Mouse (Mus musculus) midbrain, postnatal 0 days (tissue): ENCODE measurements around the gene Wars2. TPM values are rescaled to one million over a fixed set of nuclear protein-coding genes. Genes with fewer than 3 reads are reported as not detected.

ENCODE experiments used
- ATAC-seq: fragments of 200-750 bp; cut with Nextera tagmentation; 2 replicates; pipeline ENCODE4 v1.8.0; 2017; ENCODE audit warnings: moderate number of reproducible peaks, mild to moderate bottlenecking, moderate TSS enrichment, moderate library complexity; ENCODE audit not compliant: low FRiP score
- DNase-seq: peaks from one replicate; pipeline ENCODE4 v3.0.0-alpha.2; 2015; ENCODE audit warnings: low spot score
- H3K27ac ChIP-seq: fragments of 300-500 bp; sonication (generic); 2 replicates; pipeline ENCODE4 v1.5.1; 2014; ENCODE audit warnings: low read depth, mild to moderate bottlenecking, low read length, mixed read lengths
- H3K27me3 ChIP-seq: fragments of 300-500 bp; sonication (generic); 2 replicates; pipeline ENCODE4 v1.6.1; 2014; ENCODE audit warnings: low read length, control low read depth, mixed read lengths; ENCODE audit not compliant: insufficient read depth
- H3K36me3 ChIP-seq: fragments of 300-500 bp; sonication (generic); 2 replicates; pipeline ENCODE4 v1.6.1; 2014; ENCODE audit warnings: low read length, control low read depth, mixed read lengths; ENCODE audit not compliant: insufficient read depth
- H3K4me1 ChIP-seq: fragments of 300-500 bp; sonication (generic); 2 replicates; pipeline ENCODE4 v1.6.1; 2014; ENCODE audit warnings: mild to moderate bottlenecking, control low read depth, antibody characterized with exemption, low read length, mixed read lengths; ENCODE audit not compliant: insufficient read depth
- H3K4me2 ChIP-seq: fragments of 300-500 bp; sonication (generic); 2 replicates; pipeline ENCODE4 v1.6.1; 2014; ENCODE audit warnings: low read depth, mild to moderate bottlenecking, low read length, mixed read lengths; ENCODE audit not compliant: poor library complexity, severe bottlenecking
- H3K4me3 ChIP-seq: fragments of 300-500 bp; sonication (generic); 2 replicates; pipeline ENCODE4 v1.5.1; 2014; ENCODE audit warnings: low read depth, mild to moderate bottlenecking, low read length, moderate library complexity
- H3K9ac ChIP-seq: fragments of 300-500 bp; sonication (generic); replicated peaks from 2 replicates; pipeline ENCODE4 v1.6.1; 2014; ENCODE audit warnings: mild to moderate bottlenecking, low read length, moderate library complexity, mixed read lengths; ENCODE audit not compliant: poor library complexity, severe bottlenecking
- H3K9me3 ChIP-seq: fragments of 300-500 bp; sonication (generic); 2 replicates; pipeline ENCODE4 v1.6.1; 2016; ENCODE audit warnings: low read length, control low read depth
- CTCF ChIP-seq: IDR thresholded peaks from 2 replicates; pipeline ENCODE4 v1.5.1; 2016; ENCODE audit warnings: antibody characterized with exemption, mild to moderate bottlenecking
- WGBS: fragments of 180-500 bp; shearing (Covaris S2); extraction: QIAGEN DNeasy Blood & Tissue Kit; methylation state at CpG from one replicate; pipeline ENCODE4 v1.1.7; 2014; 5-methylcytosine and 5-hydroxymethylcytosine counted together
- polyA plus RNA-seq: library from polyadenylated mRNA; unstranded; fragments of >200 nt; fragmentation: Nextera tagmentation; extraction: Ambion mirVana; gene quantifications from 2 replicates; pipeline ENCODE4 v1.2.1, GENCODE M21; 2015
- total RNA-seq: library from RNA; depleted of rRNA; stranded (reverse); fragments of >200 nt; gene quantifications from 2 replicates; pipeline ENCODE4 v1.2.3, GENCODE M21; 2014

Wars2 gene
- total and polyA plus RNA-seq, 2 experiments from 2014 or later, result 4.9 to 6.7 TPM

DNA sequence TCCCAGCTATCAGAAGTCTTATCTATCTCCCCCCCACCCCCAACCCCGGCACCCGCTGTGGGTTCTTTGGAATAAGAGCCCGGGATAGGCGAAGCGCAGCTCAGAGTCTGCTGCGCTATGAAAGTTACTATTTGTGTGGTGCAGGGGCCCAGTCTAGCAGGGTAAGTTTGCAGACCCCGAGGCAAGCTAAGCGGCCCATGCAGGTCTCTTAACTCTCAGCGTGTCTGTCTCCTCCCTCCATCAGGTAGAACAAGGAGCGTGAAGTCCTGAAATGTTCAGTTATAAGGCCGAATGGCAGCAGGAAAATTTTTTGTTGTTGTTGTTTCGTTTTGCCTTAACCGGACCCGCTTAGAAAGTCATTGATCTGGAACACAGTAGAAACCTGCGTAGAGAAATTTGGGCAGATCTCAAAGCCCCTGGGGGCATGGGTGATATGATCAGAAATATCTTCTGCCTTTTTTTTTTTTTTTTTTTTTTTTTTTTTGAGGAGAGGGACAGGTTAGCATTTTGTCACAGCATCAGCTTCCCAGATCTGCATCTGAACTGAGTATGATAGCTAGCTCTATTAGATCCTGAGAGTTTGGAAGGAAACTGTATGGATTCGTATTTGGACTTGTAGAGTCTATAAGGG lies 111.7 kb downstream of the Wars2 start:
- no peaks in the 10 kb centered on the region for H3K4me1 ChIP-seq
- WGBS, result 4% methylated on average over 16 of the region's 16 CpGs
- no peak for TF ChIP-seq CTCF
- no peaks in the 10 kb centered on the region for H3K36me3 ChIP-seq
- H3K4me3 ChIP-seq, result no peak overlapping the region
- no peak overlapping the region for H3K9ac ChIP-seq
- no peak overlapping the region for H3K4me2 ChIP-seq
- no peaks in the 10 kb centered on the region for H3K9me3 ChIP-seq
- H3K27ac ChIP-seq, result no peak overlapping the region
- H3K27me3 ChIP-seq, result peaks cover 86% of the 10 kb centered on the region
- ATAC-seq (no peak), DNase-seq (no peak)

DNA sequence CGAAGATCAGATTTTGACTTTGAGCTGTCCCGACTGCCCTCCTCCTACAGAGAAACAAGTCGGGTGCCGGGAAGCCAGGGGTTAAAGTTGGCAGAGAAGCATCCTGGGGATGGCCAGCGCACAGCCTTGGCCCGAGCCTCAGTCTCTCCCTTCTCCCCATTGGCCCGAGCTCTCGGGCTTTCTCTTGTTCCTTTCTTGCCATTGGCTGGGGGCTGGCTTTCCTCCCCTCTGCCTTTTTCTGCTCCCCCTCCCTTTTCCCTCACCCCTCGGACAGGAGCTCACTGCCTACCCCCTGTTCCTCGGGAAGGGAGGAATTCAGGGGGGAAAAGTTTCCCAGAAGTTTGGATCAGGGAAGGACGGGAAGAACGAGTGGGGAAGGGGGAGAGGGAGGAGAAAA lies 112.2 kb downstream of the Wars2 start:
- Histone ChIP-seq H3K9ac (no peak overlapping the region), H3K4me1 (no peaks in the 10 kb centered on the region), H3K4me3 (no peak overlapping the region), H3K9me3 (no peaks in the 10 kb centered on the region), H3K4me2 (no peak overlapping the region), H3K36me3 (no peaks in the 10 kb centered on the region), H3K27me3 (peaks cover 86% of the 10 kb centered on the region), H3K27ac (no peak overlapping the region)
- under 1% methylated on average over 12 of the region's 12 CpGs for WGBS
- DNase-seq, result no peak
- TF ChIP-seq CTCF, result no peak
- ATAC-seq, result no peak

DNA sequence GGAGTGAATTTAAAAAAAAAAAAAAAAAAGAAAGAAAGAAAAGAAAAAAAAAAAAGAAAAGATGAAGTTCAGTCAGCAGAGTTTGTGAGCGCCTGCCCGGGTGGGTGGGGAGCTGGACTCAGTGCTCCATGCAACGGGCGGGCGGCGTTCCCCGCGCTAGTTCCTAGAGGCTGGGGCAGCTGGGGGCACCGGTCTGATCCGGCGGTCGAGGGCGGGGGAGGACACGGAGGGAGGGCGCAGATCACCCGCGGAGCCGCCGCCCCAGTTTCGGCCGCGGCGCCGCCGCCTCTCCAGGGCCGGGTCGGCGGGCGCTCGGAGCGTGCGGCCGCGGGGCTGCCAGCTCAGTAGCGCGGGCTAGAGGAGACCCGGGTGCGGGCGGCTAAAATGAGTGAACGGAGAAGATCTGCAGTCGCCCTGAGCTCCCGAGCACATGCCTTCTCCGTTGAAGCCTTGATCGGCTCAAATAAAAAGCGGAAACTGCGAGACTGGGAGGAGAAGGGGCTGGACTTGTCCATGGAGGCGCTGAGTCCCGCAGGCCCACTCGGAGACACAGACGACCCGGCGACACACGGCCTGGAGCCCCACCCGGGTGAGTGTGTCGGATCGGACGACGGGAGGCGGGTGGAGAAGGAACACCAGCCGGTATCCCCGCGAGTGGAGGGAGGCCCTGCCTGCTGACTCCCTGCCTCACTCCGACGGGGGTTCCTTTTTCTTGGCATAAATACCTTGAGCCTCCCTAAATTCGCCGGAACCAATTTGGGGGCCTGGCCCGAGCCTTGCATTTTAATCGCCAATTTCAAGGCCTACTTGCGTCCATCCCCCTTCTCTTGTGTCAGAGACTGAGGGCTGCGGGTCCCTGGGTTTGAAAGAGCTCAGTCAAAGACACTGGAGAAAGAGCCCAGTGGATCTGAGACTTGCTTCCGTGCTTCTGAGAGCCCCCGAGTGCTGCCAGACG lies 112.9 kb downstream of the Wars2 start:
- Histone ChIP-seq H3K36me3 (no peaks in the 10 kb centered on the region), H3K4me3 (peak overlapping the region; percentile 25; the same call in 1 of the 2 replicates), H3K27me3 (peaks cover 87% of the 10 kb centered on the region), H3K9ac (no peak overlapping the region), H3K4me2 (peak overlapping the region; percentile 41), H3K9me3 (no peaks in the 10 kb centered on the region), H3K4me1 (no peaks in the 10 kb centered on the region), H3K27ac (no peak overlapping the region)
- peak; percentile 44; the same call in 1 of the 2 replicates for ATAC-seq
- no peak for TF ChIP-seq CTCF
- under 1% methylated on average over 69 of the region's 73 CpGs for WGBS
- no peak for DNase-seq

DNA sequence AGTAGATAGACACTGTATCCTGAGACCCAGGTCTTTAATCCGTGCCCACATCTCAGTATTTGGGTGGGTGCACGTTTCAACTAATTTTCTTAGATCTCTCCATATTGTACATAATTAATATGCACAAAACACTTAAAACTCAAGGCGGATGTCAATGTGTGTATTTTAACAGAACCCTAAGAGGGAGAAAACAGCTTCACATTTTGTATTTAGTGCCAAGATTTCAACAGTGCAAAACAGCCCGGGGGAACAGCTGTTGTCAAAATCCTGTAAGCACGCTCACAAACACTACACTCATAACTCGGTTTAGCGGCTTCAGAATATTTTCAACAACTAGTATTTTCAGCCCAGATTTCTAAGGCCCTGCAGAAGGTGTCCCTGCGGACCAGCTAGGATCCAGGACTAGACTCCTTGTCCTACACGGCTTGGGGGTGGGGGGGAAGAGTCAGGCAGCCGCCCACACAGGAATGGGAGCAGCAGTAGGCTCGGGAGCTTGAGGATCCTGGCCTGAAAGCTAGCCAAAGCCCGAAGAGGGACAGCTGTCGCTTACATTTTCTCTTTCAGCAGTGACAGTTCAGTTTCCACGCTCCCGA lies 113.8 kb downstream of the Wars2 start:
- Histone ChIP-seq H3K27me3 (peaks cover 87% of the 10 kb centered on the region), H3K36me3 (no peaks in the 10 kb centered on the region), H3K4me2 (no peak overlapping the region), H3K9ac (no peak overlapping the region), H3K27ac (no peak overlapping the region), H3K4me3 (peak overlapping the region; percentile 25; the same call in 1 of the 2 replicates), H3K4me1 (no peaks in the 10 kb centered on the region), H3K9me3 (no peaks in the 10 kb centered on the region)
- 3% methylated on average over 15 of the region's 15 CpGs for WGBS
- TF ChIP-seq CTCF, result no peak
- ATAC-seq, result no peak
- DNase-seq, result no peak

DNA sequence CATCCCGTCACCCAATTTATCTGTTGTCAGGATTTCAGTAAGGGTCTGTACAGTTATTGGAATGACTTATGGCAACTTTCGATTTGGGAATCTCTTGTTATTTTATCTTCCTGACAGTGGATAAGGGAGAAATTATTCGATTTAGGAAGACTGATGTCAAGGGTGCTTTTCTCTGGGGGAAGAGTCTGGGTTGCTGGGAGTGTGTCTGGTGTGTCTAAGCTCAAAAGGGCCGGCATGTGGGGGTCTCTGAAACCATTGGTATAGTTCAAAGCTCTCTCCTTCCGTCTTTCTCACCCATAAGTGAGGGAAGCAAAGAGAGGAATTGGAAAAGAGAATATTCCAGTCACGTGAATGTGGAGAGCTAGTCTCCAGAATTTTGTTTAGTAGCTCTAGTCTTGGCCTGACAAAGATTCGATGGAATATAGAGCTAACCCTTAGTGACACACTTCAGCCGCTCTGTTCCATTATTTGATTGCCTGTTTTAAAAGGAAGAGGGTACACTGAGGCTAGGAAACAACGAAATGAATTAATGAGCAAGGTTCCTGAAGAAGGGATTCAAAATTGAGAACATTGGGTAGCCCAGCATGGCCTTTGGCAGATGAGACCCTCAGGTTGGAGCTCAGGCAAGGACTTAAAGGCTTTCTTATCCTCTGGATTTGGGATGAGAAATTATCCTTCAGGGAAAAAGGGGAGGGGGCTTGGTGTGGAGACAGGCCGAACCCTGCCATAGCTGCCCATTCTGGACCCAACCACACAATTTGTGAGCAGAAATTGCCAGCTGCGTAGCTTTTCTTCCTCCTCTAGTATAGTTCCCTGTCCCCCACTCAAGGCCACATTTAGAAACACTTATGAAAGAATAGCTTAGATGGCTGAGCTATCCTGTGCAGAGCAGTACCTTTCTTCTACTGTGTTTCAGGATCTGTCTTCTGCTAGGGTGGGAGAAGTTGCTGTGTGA lies 114.8 kb downstream of the Wars2 start:
- ATAC-seq (no peak), DNase-seq (no peak)
- Histone ChIP-seq H3K27ac (no peak overlapping the region), H3K9me3 (no peaks in the 10 kb centered on the region), H3K9ac (no peak overlapping the region), H3K4me3 (no peak overlapping the region), H3K36me3 (no peaks in the 10 kb centered on the region), H3K4me1 (no peaks in the 10 kb centered on the region), H3K27me3 (peaks cover 86% of the 10 kb centered on the region), H3K4me2 (no peak overlapping the region)
- 8% methylated on average over 11 of the region's 11 CpGs for WGBS
- no peak for TF ChIP-seq CTCF
